Mouse (Mus musculus) liver, adult 2 months (tissue): ENCODE measurements around the gene Babam1.

ENCODE experiments used
- CTCF ChIP-seq: fragments of 200-500 bp; IDR thresholded peaks from 2 replicates; pipeline ENCODE4 v1.5.1; 2011; ENCODE audit warnings: low read depth, low read length, control low read depth
- POLR2A ChIP-seq: fragments of 200-500 bp; IDR thresholded peaks from 2 replicates; pipeline ENCODE4 v1.6.1; 2011; ENCODE audit warnings: low read length, control low read depth; ENCODE audit not compliant: insufficient read depth; ENCODE audit errors: extremely low read depth

DNA sequence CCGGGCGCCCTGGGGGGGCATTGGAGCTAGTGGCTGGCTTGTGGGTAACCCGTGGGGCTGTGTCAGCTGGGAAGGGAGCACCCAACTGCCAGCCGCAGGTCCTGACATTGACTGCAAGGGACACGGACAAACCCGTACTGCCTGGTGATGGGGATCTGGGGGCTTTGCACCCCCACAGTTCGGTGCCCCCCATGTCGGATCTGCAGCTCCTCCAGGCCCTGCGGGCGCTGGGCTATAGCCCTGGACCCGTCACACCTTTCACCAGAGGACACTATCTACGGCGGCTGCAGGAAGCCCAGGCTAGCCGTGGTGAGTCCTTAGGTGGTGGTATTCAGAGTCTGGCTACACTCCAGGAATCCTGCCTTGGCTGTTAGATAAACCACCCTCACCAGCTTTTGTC, 10.8 kb downstream of the Babam1 start:
- no peak for TF ChIP-seq CTCF
- no peak for TF ChIP-seq POLR2A
